Mouse (Mus musculus) left cerebral cortex, adult 11 months (tissue): ENCODE measurements around the gene Pcsk2.

ENCODE experiments used
- DNase-seq: peaks from one replicate; pipeline ENCODE4 v3.0.0; 2022; ENCODE audit warnings: low spot score

The Pcsk2 gene

GRCm38 (mm10) chr2:143545758-143546246 lies at the start of gene Pcsk2:
Gene Pcsk2 (plus strand): TSS chr2:143546156.
- DNase-seq: peak; percentile 82

- DNase-seq: no peak
Measured at GRCm38 (mm10) chr2:143500845-143501244, 45.1 kb upstream of the Pcsk2 start.

- no peak for DNase-seq
Measured at GRCm38 (mm10) chr2:143501760-143502159, 44.2 kb upstream of the Pcsk2 start.

GRCm38 (mm10) chr2:143502203-143502602 lies 43.8 kb upstream of the Pcsk2 start:
- no peak for DNase-seq

GRCm38 (mm10) chr2:143536485-143536884 lies 9.5 kb upstream of the Pcsk2 start:
- no peak for DNase-seq

GRCm38 (mm10) chr2:143545299-143545751 lies 631 bp upstream of the Pcsk2 start:
- no peak for DNase-seq

GRCm38 (mm10) chr2:143546412-143547211 lies 656 bp downstream of the Pcsk2 start:
- DNase-seq: no peak

GRCm38 (mm10) chr2:143547251-143548090 lies 1.5 kb downstream of the Pcsk2 start:
- DNase-seq: no peak

GRCm38 (mm10) chr2:143560384-143560783 lies 14.4 kb downstream of the Pcsk2 start:
- no peak for DNase-seq

GRCm38 (mm10) chr2:143565062-143565461 lies 19.1 kb downstream of the Pcsk2 start:
- no peak for DNase-seq

GRCm38 (mm10) chr2:143565961-143566360 lies 20.0 kb downstream of the Pcsk2 start:
- no peak for DNase-seq

- DNase-seq: no peak
Measured at GRCm38 (mm10) chr2:143585341-143585740, 39.4 kb downstream of the Pcsk2 start.

GRCm38 (mm10) chr2:143590398-143590797 lies 44.4 kb downstream of the Pcsk2 start:
- DNase-seq: no peak

GRCm38 (mm10) chr2:143603071-143603470 lies 57.1 kb downstream of the Pcsk2 start:
- no peak for DNase-seq

- no peak for DNase-seq
Measured at GRCm38 (mm10) chr2:143603871-143604512, 58.0 kb downstream of the Pcsk2 start.

GRCm38 (mm10) chr2:143610355-143611331 lies 64.7 kb downstream of the Pcsk2 start:
- DNase-seq: no peak

GRCm38 (mm10) chr2:143613466-143613865 lies 67.5 kb downstream of the Pcsk2 start:
- DNase-seq: no peak

- no peak for DNase-seq
Measured at GRCm38 (mm10) chr2:143614775-143615174, 68.8 kb downstream of the Pcsk2 start.

GRCm38 (mm10) chr2:143620916-143621315 lies 75.0 kb downstream of the Pcsk2 start:
- no peak for DNase-seq

- DNase-seq: peak; percentile 63
Measured at GRCm38 (mm10) chr2:143623916-143624315, 78.0 kb downstream of the Pcsk2 start.

- DNase-seq: no peak
Measured at GRCm38 (mm10) chr2:143643305-143643704, 97.3 kb downstream of the Pcsk2 start.
